9 mouse cellular contexts compared by ENCODE assay signal in genomic region chr6:55451771-55452371, GRCm38 (mm10). TPM values are rescaled to one million over a fixed set of nuclear protein-coding genes. Genes with fewer than 3 reads are reported as not detected.
DNase-seq lines count a peak whose midpoint lies in the region; ATAC-seq and TF ChIP-seq lines count a peak whose summit lies in the region.
"Had no signal": no experiment of that assay in that cellular context is flagged by ENCODE, and none has a peak within 500 bp of the region (broad histone marks: within the 10 kb centered on the region; RNA-seq: fewer than 3 reads in every experiment).

TSS of gene Adcyap1r1 (plus strand) at chr6:55451978.

- no peaks in the 10 kb centered on the region for H3K9me3 ChIP-seq in embryonic facial prominence, embryonic 12.5 days
- no peaks in the 10 kb centered on the region for H3K9me3 ChIP-seq in heart, postnatal 0 days (replicated peaks; ENCODE audit: control insufficient read depth, low read length)
- H3K9me3 ChIP-seq in midbrain, embryonic 16.5 days (replicated peaks; ENCODE audit: control insufficient read depth, low read length, poor library complexity, severe bottlenecking), result no peaks in the 10 kb centered on the region

- H3K27ac ChIP-seq in embryonic facial prominence, embryonic 12.5 days, result no peak within 1 kb of the TSS
- no peak within 1 kb of the TSS for H3K27ac ChIP-seq in heart, postnatal 0 days (ENCODE audit: low read depth)
- H3K27ac ChIP-seq in left cerebral cortex, adult 2 months, result peak within 1 kb of the TSS; percentile 97
- peak within 1 kb of the TSS; percentile 90 for H3K27ac ChIP-seq in midbrain, embryonic 16.5 days (ENCODE audit: low read length)

- no peaks in the 10 kb centered on the region for H3K36me3 ChIP-seq in embryonic facial prominence, embryonic 12.5 days
- no peaks in the 10 kb centered on the region for H3K36me3 ChIP-seq in heart, postnatal 0 days (replicated peaks; ENCODE audit: control insufficient read depth, insufficient read depth, low read length)
- no peaks in the 10 kb centered on the region for H3K36me3 ChIP-seq in midbrain, embryonic 16.5 days (ENCODE audit: control insufficient read depth, insufficient read depth, low read length)

- peaks cover 49% of the 10 kb centered on the region for H3K27me3 ChIP-seq in embryonic facial prominence, embryonic 12.5 days
- H3K27me3 ChIP-seq in heart, postnatal 0 days (ENCODE audit: control insufficient read depth, insufficient read depth, low read length), result peaks cover 69% of the 10 kb centered on the region
- H3K27me3 ChIP-seq in midbrain, embryonic 16.5 days (ENCODE audit: control insufficient read depth, insufficient read depth, low read depth, low read length), result no peaks in the 10 kb centered on the region

- peaks cover 11% of the 10 kb centered on the region; the same call in 1 of the 2 replicates for H3K4me1 ChIP-seq in embryonic facial prominence, embryonic 12.5 days
- H3K4me1 ChIP-seq in heart, postnatal 0 days (ENCODE audit: control insufficient read depth, insufficient read depth), result peaks cover 9% of the 10 kb centered on the region; the same call in 1 of the 2 replicates
- peaks cover 41% of the 10 kb centered on the region for H3K4me1 ChIP-seq in midbrain, embryonic 16.5 days (ENCODE audit: control insufficient read depth, insufficient read depth, low read length)

- no peak for TF ChIP-seq CTCF in heart, postnatal 0 days (IDR thresholded peaks at IDR 0.05; ENCODE audit: low read depth)
- no peak for TF ChIP-seq CTCF in left cerebral cortex, adult 2 months (IDR thresholded peaks at IDR 0.05)

- WGBS in embryonic facial prominence, embryonic 12.5 days, result under 1% methylated on average over 53 of the region's 58 CpGs
- WGBS in heart, postnatal 0 days, result under 1% methylated on average over 52 of the region's 58 CpGs
- 1% methylated on average over 49 of the region's 58 CpGs for WGBS in midbrain, embryonic 16.5 days

- TF ChIP-seq EP300 in heart, postnatal 0 days (IDR thresholded peaks at IDR 0.05; ENCODE audit: low read depth), result no peak

- peak; percentile 85 for ATAC-seq in embryonic facial prominence, embryonic 12.5 days (ENCODE audit: insufficient number of reproducible peaks, insufficient read depth, low FRiP score, low TSS enrichment)
- ATAC-seq in heart, postnatal 0 days (ENCODE audit: insufficient read depth, low read depth), result peak; percentile 37; the same call in 1 of the 2 replicates
- ATAC-seq in midbrain, embryonic 16.5 days, result peak; percentile 89
- ATAC-seq in megakaryocyte-erythroid progenitor cell, adult 5-6 weeks (replicated peaks; ENCODE audit: low FRiP score, low TSS enrichment, poor library complexity, severe bottlenecking), result no peak

- peak within 1 kb of the TSS; percentile 46 for H3K9ac ChIP-seq in embryonic facial prominence, embryonic 12.5 days
- no peak within 1 kb of the TSS; the same call in 1 of the 2 replicates for H3K9ac ChIP-seq in heart, postnatal 0 days (replicated peaks; ENCODE audit: low read depth, low read length)
- peak within 1 kb of the TSS; percentile 92 for H3K9ac ChIP-seq in midbrain, embryonic 16.5 days (ENCODE audit: low read depth, low read length)

- DNase-seq in ES-CJ7 (ENCODE audit: low read depth, low spot score), result peak; percentile 39
- peak; percentile 59 for DNase-seq in adrenal gland, postnatal 10 days
- DNase-seq in heart, postnatal 0 days (ENCODE audit: low spot score), result no peak
- DNase-seq in left cerebral cortex, adult 2 months (ENCODE audit: extremely low spot score in 1 of 2, low spot score in 2 of 2), result peak; percentile 71 to 74
- no peak for DNase-seq in urinary bladder, adult 2 months (ENCODE audit: low spot score)

- peak within 1 kb of the TSS; percentile 55 for H3K4me3 ChIP-seq in embryonic facial prominence, embryonic 12.5 days
- H3K4me3 ChIP-seq in heart, postnatal 0 days (ENCODE audit: low read depth, low read length), result peak within 1 kb of the TSS; percentile 53
- peak within 1 kb of the TSS; percentile 63 for H3K4me3 ChIP-seq in left cerebral cortex, adult 2 months
- peak within 1 kb of the TSS; percentile 80 for H3K4me3 ChIP-seq in midbrain, embryonic 16.5 days (ENCODE audit: low read depth, low read length)

- intact Hi-C loops in left cerebral cortex, adult 2 months (cut with DNase I), result loop anchor here (2.0 kb wide), 1 partner anchor 57 kb away; no protein-coding TSS in a partner anchor

- peak within 1 kb of the TSS; percentile 95 for H3K4me2 ChIP-seq in embryonic facial prominence, embryonic 12.5 days (replicated peaks)
- H3K4me2 ChIP-seq in heart, postnatal 0 days (ENCODE audit: low read depth, low read length), result peak within 1 kb of the TSS; percentile 80
- H3K4me2 ChIP-seq in midbrain, embryonic 16.5 days (ENCODE audit: low read length), result peak within 1 kb of the TSS; percentile 80

RNA-seq across cellular contexts. Expression of gene Adcyap1r1, which starts in this region (rescaled TPM):
- 10 to 100 TPM; 28.8 to 37.0 TPM for total RNA-seq in adrenal gland, postnatal 10 days (2021)
- 4.1 and 4.2 TPM in 2 replicates for polyA plus RNA-seq in embryonic facial prominence, embryonic 12.5 days (2016; fragmentation: Nextera tagmentation; extraction: Ambion mirVana)
- total RNA-seq in heart, postnatal 0 days (2014; rRNA removed; ENCODE audit: low replicate concordance), result 3.9 and 4.2 TPM in 2 replicates
- polyA plus RNA-seq in heart, postnatal 0 days (2015; fragmentation: Nextera tagmentation; extraction: Ambion mirVana), result 1.1 and 1.4 TPM in 2 replicates
- 100 to 1,000 TPM; 118 to 121 TPM for total RNA-seq in left cerebral cortex, adult 2 months (2021)
- polyA plus RNA-seq in midbrain, embryonic 16.5 days (2015; fragmentation: Nextera tagmentation; extraction: Ambion mirVana), result 46.9 and 60.8 TPM in 2 replicates
- polyA plus RNA-seq in urinary bladder, adult 2 months (2012; rRNA removed), result 5.8 and 8.6 TPM in 2 replicates
- not detected in 2 replicates for total RNA-seq in megakaryocyte-erythroid progenitor cell, adult 5-6 weeks (2014; fragmentation: Nextera tagmentation)
- total RNA-seq in megakaryocyte-erythroid progenitor cell, adult 5-6 weeks (2017), result not detected in 2 replicates
- total RNA-seq: neutrophil, adult 5-6 weeks had no signal

Comparison
In these comparisons a context has a peak if more than half of its experiments do, and no peak if none do; other contexts are left out.
1. DNase-seq: peak in ES-CJ7 (single experiment), adrenal gland, postnatal 10 days (single experiment) and left cerebral cortex, adult 2 months (2 of 2); none in heart, postnatal 0 days (single experiment) and urinary bladder, adult 2 months (single experiment).
2. H3K27ac ChIP-seq: peak in left cerebral cortex, adult 2 months (single experiment) and midbrain, embryonic 16.5 days (single experiment); none in embryonic facial prominence, embryonic 12.5 days (single experiment) and heart, postnatal 0 days (single experiment).
3. Peak in every context shown above with its lines, with median percentiles within 50 percentile points of each other: H3K4me2 ChIP-seq and H3K4me3 ChIP-seq.